Mouse (Mus musculus) frontal cortex, postnatal 10 days (tissue): ENCODE measurements at regions not wholly inside any gene's neighbourhood (a gene's known extent, or its start where the extent isn't known, plus 50 kb on each side); places are given as distances from the start of the nearest gene placed in this dataset.

Experiments
- DNase-seq, 2 experiments: peaks; one replicate each; pipeline ENCODE4 v3.0.0; 2022; ENCODE audit warnings: low spot score in 2 of 2, mixed read lengths in 1 of 2

- peak in 1 of 2 experiments; percentile 7 for DNase-seq
Measured at GRCm38 (mm10) chr1:149556381-149556780, 404.7 kb downstream of the Pla2g4a start.

- DNase-seq: no peak
Measured at GRCm38 (mm10) chr1:149555355-149556007, 405.6 kb downstream of the Pla2g4a start.

GRCm38 (mm10) chr1:149546076-149546475 lies 415.0 kb downstream of the Pla2g4a start:
- no peak for DNase-seq

GRCm38 (mm10) chr1:149541386-149541785 lies 419.7 kb downstream of the Pla2g4a start:
- DNase-seq: peak in 1 of 2 experiments; percentile 8

- DNase-seq: no peak
Measured at GRCm38 (mm10) chr1:149533651-149534050, 427.4 kb downstream of the Pla2g4a start.
